Mouse (Mus musculus): ENCODE measurements around the gene Ism2. TPM values are rescaled to one million over a fixed set of nuclear protein-coding genes. Genes with fewer than 3 reads are reported as not detected.
A peak's percentile ranks its signal among the peaks of the same experiment; 100 is the strongest.
"Not testable (repeated sequence)": the region's sequence is repeated elsewhere in the genome, so short reads cannot be mapped to it uniquely, and the experiment has no call there.

Ism2 gene
- polyA plus RNA-seq, 1 experiment: 5.5 TPM

DNA sequence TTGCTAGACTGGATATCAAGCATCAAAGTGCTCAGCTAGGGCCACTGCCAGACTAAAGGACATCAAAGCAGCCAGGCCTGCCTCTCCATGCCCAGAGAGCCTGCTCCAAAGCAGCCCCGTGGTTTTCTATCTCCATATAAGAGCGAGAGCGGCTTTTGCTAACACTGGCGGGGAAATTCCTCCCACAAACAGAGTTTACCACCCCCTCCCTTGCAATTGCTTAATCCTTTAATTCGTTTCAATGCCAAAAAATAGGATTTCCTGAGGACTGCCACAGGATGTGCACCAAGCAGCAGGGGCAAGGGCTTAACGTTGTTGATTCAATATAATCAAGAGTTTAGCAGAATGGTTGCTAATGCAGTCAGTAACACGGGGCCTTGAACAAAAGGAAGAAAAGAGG is 28.1 kb upstream of the Ism2 start:
- Histone ChIP-seq H3K27me3 (ENCODE audit: control insufficient read depth, insufficient read depth, low read length, poor library complexity, severe bottlenecking) (no peaks in the 10 kb centered on the region), H3K4me3 (ENCODE audit: low read depth, low read length) (no peak overlapping the region), H3K9me3 (replicated peaks; ENCODE audit: control insufficient read depth, insufficient read depth, low read length, poor library complexity, severe bottlenecking) (no peaks in the 10 kb centered on the region), H3K9ac (ENCODE audit: low read depth, poor library complexity, severe bottlenecking) (peak overlapping the region; percentile 34; the same call in 1 of the 2 replicates), H3K27ac (ENCODE audit: insufficient read depth, low read length) (peak overlapping the region; percentile 71), H3K36me3 (ENCODE audit: control insufficient read depth, insufficient read depth, low read length, poor library complexity, severe bottlenecking) (peaks cover 12% of the 10 kb centered on the region), H3K4me1 (ENCODE audit: control insufficient read depth, insufficient read depth, low read length) (peaks cover 8% of the 10 kb centered on the region)
- TF ChIP-seq POLR2A (IDR thresholded peaks at IDR 0.05; ENCODE audit: insufficient read depth, low read length) (no peak), CTCF (IDR thresholded peaks at IDR 0.05; ENCODE audit: low read depth, low read length) (no peak), EP300 (IDR thresholded peaks at IDR 0.05; ENCODE audit: insufficient read depth, low read depth, low read length) (no peak)

DNA sequence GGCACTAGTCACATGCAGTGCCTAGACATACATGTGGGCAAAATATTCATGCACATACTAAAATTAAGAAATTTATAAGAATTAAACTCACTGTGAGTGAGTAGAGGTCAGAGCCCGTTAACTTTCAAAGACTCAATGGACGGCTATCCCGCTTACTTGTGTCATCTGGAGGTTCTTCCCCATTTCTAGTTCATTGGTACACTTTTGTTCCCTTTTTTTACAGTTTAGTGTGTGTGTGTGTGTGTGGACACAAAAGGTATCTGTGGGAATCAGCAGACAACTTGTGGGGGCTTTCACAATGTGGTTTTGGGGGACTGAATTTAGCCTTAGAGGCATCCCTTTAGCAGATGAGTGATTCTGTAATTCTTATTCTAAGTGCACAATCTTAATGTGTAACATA is 25.9 kb upstream of the Ism2 start:
- no peak for TF ChIP-seq CTCF (IDR thresholded peaks at IDR 0.05; ENCODE audit: low read depth, low read length)
- TF ChIP-seq POLR2A (IDR thresholded peaks at IDR 0.05; ENCODE audit: insufficient read depth, low read length): no peak
- TF ChIP-seq EP300 (IDR thresholded peaks at IDR 0.05; ENCODE audit: insufficient read depth, low read depth, low read length): no peak
- Histone ChIP-seq H3K27ac (ENCODE audit: insufficient read depth, low read length) (no peak overlapping the region), H3K9ac (ENCODE audit: low read depth, poor library complexity, severe bottlenecking) (no peak overlapping the region), H3K36me3 (ENCODE audit: control insufficient read depth, insufficient read depth, low read length, poor library complexity, severe bottlenecking) (peaks cover 10% of the 10 kb centered on the region), H3K9me3 (replicated peaks; ENCODE audit: control insufficient read depth, insufficient read depth, low read length, poor library complexity, severe bottlenecking) (no peaks in the 10 kb centered on the region), H3K4me1 (ENCODE audit: control insufficient read depth, insufficient read depth, low read length) (peaks cover 4% of the 10 kb centered on the region), H3K27me3 (ENCODE audit: control insufficient read depth, insufficient read depth, low read length, poor library complexity, severe bottlenecking) (no peaks in the 10 kb centered on the region), H3K4me3 (ENCODE audit: low read depth, low read length) (no peak overlapping the region)

DNA sequence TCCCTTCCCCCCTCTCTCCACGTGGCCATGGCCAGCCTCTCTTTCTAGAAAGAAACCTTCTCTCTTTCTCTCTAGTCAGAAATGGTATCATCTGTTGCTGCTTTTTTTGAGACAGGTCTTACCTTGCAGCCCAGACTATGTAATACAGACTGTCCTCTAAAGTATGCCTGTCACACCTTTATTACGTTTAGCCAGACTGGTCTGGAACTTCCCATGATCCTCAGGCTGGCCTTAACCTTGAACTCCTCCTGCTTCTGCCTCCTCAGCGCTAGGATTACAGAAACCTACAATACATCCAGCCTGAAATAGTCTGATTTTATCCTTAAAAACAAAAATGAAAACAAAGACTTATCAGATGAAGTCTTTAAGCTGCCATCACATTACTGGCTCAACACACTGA is 19.7 kb upstream of the Ism2 start:
- Histone ChIP-seq H3K4me3 (ENCODE audit: low read depth, low read length) (no peak overlapping the region), H3K27me3 (ENCODE audit: control insufficient read depth, insufficient read depth, low read length, poor library complexity, severe bottlenecking) (no peaks in the 10 kb centered on the region), H3K27ac (ENCODE audit: insufficient read depth, low read length) (peak overlapping the region; percentile 64), H3K9ac (ENCODE audit: low read depth, poor library complexity, severe bottlenecking) (peak overlapping the region; percentile 40; the same call in 1 of the 2 replicates), H3K4me1 (ENCODE audit: control insufficient read depth, insufficient read depth, low read length) (peaks cover 11% of the 10 kb centered on the region), H3K9me3 (replicated peaks; ENCODE audit: control insufficient read depth, insufficient read depth, low read length, poor library complexity, severe bottlenecking) (no peaks in the 10 kb centered on the region), H3K36me3 (ENCODE audit: control insufficient read depth, insufficient read depth, low read length, poor library complexity, severe bottlenecking) (peaks cover 3% of the 10 kb centered on the region)
- no peak for TF ChIP-seq EP300 (IDR thresholded peaks at IDR 0.05; ENCODE audit: insufficient read depth, low read depth, low read length)
- TF ChIP-seq POLR2A (IDR thresholded peaks at IDR 0.05; ENCODE audit: insufficient read depth, low read length): no peak
- TF ChIP-seq CTCF (IDR thresholded peaks at IDR 0.05; ENCODE audit: low read depth, low read length): no peak

DNA sequence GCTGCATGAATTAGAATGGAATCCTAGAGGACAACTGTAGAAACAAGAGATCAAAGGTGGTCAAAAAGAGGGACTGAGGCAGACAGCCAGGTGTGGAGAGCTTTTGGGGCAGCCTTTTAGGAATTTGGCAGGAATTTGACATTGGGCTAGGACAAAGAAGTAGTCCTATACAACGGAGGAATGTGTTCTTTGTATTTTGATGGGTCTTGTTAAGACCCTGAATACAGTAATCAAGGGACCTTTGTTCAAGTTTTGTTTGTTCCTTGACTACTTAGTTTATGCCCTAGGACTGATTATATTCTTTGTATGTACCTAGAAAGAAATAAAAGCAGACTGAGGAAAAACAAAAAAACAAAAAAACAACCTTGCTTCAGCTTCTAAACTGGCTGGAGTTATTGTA is 18.4 kb upstream of the Ism2 start:
- Histone ChIP-seq H3K27me3 (ENCODE audit: control insufficient read depth, insufficient read depth, low read length, poor library complexity, severe bottlenecking) (no peaks in the 10 kb centered on the region), H3K4me1 (ENCODE audit: control insufficient read depth, insufficient read depth, low read length) (peaks cover 9% of the 10 kb centered on the region), H3K36me3 (ENCODE audit: control insufficient read depth, insufficient read depth, low read length, poor library complexity, severe bottlenecking) (peaks cover 3% of the 10 kb centered on the region; the same call in 1 of the 2 replicates), H3K9me3 (replicated peaks; ENCODE audit: control insufficient read depth, insufficient read depth, low read length, poor library complexity, severe bottlenecking) (no peaks in the 10 kb centered on the region), H3K9ac (ENCODE audit: low read depth, poor library complexity, severe bottlenecking) (no peak overlapping the region), H3K27ac (ENCODE audit: insufficient read depth, low read length) (peak overlapping the region; percentile 86), H3K4me3 (ENCODE audit: low read depth, low read length) (no peak overlapping the region)
- TF ChIP-seq CTCF (IDR thresholded peaks at IDR 0.05; ENCODE audit: low read depth, low read length): no peak
- no peak for TF ChIP-seq EP300 (IDR thresholded peaks at IDR 0.05; ENCODE audit: insufficient read depth, low read depth, low read length)
- no peak for TF ChIP-seq POLR2A (IDR thresholded peaks at IDR 0.05; ENCODE audit: insufficient read depth, low read length)

DNA sequence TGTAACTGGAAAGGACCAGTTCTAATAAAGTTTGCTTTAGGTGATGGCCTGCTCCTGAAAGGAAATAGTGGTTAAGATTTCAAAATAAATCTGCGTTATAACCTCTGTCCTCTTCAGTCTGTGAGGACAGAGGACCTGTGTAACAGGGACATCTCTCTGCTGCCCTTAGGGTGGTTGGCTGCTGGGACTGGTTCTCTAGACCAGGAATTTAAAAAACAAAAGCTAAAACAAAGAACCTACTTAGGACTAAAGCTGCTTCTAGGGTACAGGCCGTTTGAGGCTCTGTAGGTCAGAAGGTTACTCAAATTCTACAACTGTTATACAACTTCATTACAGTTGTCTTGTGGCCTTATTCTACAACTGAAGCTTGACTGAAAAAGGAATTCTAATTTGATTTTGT is 13.6 kb upstream of the Ism2 start:
- TF ChIP-seq EP300 (IDR thresholded peaks at IDR 0.05; ENCODE audit: insufficient read depth, low read depth, low read length): peak; percentile 64; the same call in 1 of the 2 replicates
- TF ChIP-seq CTCF (IDR thresholded peaks at IDR 0.05; ENCODE audit: low read depth, low read length): no peak
- Histone ChIP-seq H3K9ac (ENCODE audit: low read depth, poor library complexity, severe bottlenecking) (no peak overlapping the region), H3K27ac (ENCODE audit: insufficient read depth, low read length) (peak overlapping the region; percentile 64; the same call in 1 of the 2 replicates), H3K27me3 (ENCODE audit: control insufficient read depth, insufficient read depth, low read length, poor library complexity, severe bottlenecking) (no peaks in the 10 kb centered on the region), H3K9me3 (replicated peaks; ENCODE audit: control insufficient read depth, insufficient read depth, low read length, poor library complexity, severe bottlenecking) (no peaks in the 10 kb centered on the region), H3K4me1 (ENCODE audit: control insufficient read depth, insufficient read depth, low read length) (peaks cover 4% of the 10 kb centered on the region), H3K36me3 (ENCODE audit: control insufficient read depth, insufficient read depth, low read length, poor library complexity, severe bottlenecking) (peaks cover 25% of the 10 kb centered on the region), H3K4me3 (ENCODE audit: low read depth, low read length) (no peak overlapping the region)

DNA sequence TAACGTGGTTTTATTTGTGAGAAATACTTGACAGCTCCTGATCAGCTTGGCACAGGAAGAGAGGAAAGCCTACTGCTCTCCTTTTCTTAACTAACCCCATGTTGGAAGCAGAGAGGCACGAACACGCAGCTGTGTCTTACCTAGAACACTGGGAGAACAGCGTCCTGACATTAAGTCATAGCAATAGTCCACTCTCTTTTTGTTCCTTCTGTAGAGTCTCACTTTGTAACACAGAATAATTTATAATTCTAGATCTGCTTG is 7.0 kb upstream of the Ism2 start:
- H3K9ac ChIP-seq (ENCODE audit: low read depth, poor library complexity, severe bottlenecking); H3K4me3 ChIP-seq (ENCODE audit: low read depth, low read length); H3K27ac ChIP-seq (ENCODE audit: insufficient read depth, low read length); H3K4me1 ChIP-seq (ENCODE audit: control insufficient read depth, insufficient read depth, low read length); H3K9me3 ChIP-seq (replicated peaks; ENCODE audit: control insufficient read depth, insufficient read depth, low read length, poor library complexity, severe bottlenecking); H3K27me3 ChIP-seq (ENCODE audit: control insufficient read depth, insufficient read depth, low read length, poor library complexity, severe bottlenecking): not testable (repeated sequence)
- H3K36me3 ChIP-seq (ENCODE audit: control insufficient read depth, insufficient read depth, low read length, poor library complexity, severe bottlenecking): peaks cover 18% of the 10 kb centered on the region

All from ES-Bruce4 (cell line).